Mouse (Mus musculus) CD4-positive helper T cell, adult 2 months (primary cell): ENCODE results near the gene Dnah7c.
"Not testable (repeated sequence)": the region's sequence is repeated elsewhere in the genome, so short reads cannot be mapped to it uniquely, and the experiment has no call there.

ENCODE experiments used
- DNase-seq: peaks from one replicate; pipeline ENCODE4 v3.0.0-alpha.2; 2012; ENCODE audit warnings: low read depth, missing footprints, low spot score

Gene Dnah7c

GRCm38 (mm10) chr1:46425137-46425925, at the start of gene Dnah7c:
Dnah7c (plus strand) TSS chr1:46425592.
- peak; percentile 16 for DNase-seq

DNA sequence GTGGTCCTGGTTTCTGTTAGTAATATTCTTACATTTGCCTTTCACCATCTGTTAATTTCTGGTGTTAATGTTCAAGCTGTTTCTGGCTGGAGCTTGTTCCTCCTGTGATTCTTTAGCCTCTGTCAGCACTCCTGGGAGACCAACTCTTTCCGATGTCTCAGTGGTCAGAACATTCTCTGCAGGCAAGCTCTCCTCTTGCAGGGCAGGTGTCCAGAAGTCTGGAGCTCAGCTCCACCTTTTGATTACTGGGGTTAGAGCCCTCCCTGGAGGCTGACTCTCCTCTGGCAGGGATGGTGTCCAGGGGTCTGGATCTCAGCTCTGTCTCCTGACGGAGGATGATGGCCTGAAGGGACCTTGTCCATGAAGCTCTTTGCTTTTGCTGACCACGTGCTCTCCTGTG, 44.8 kb upstream of the Dnah7c start:
- DNase-seq: not testable (repeated sequence)

- not testable (repeated sequence) for DNase-seq
Measured at GRCm38 (mm10) chr1:46394681-46395297, 30.6 kb upstream of the Dnah7c start.

- DNase-seq: no peak
Measured at GRCm38 (mm10) chr1:46408324-46409115, 16.9 kb upstream of the Dnah7c start.

- DNase-seq: not testable (repeated sequence)
Measured at GRCm38 (mm10) chr1:46414798-46415197, 10.6 kb upstream of the Dnah7c start.

- DNase-seq: not testable (repeated sequence)
Measured at GRCm38 (mm10) chr1:46416946-46417345, 8.4 kb upstream of the Dnah7c start.

GRCm38 (mm10) chr1:46418966-46419365, 6.4 kb upstream of the Dnah7c start:
- not testable (repeated sequence) for DNase-seq

DNA sequence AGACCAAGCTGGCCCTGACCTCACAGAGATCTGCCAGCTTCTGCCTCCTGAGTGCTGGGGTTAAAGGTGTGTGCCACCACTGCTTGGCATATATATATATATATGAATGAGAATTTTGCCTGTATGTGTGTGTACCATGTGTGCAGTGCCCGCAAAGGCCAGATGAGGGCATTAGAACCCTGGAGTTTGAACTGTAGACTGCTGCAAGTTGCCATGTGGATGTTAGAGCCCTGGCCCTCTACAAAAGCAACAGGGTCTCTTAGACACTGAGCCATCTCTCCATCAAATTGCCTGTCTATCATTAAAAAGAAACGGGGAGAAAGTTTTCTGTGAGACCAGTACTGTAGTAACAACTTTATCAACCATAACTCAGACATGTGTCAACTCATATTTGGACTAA, 3.0 kb downstream of the Dnah7c start:
- no peak for DNase-seq

GRCm38 (mm10) chr1:46514671-46515070, 89.3 kb downstream of the Dnah7c start:
- not testable (repeated sequence) for DNase-seq

GRCm38 (mm10) chr1:46521032-46521431, 95.6 kb downstream of the Dnah7c start:
- no peak for DNase-seq

GRCm38 (mm10) chr1:46526537-46526936, 101.1 kb downstream of the Dnah7c start:
- not testable (repeated sequence) for DNase-seq

- DNase-seq: no peak
Measured at GRCm38 (mm10) chr1:46544812-46545421, 119.5 kb downstream of the Dnah7c start.

DNA sequence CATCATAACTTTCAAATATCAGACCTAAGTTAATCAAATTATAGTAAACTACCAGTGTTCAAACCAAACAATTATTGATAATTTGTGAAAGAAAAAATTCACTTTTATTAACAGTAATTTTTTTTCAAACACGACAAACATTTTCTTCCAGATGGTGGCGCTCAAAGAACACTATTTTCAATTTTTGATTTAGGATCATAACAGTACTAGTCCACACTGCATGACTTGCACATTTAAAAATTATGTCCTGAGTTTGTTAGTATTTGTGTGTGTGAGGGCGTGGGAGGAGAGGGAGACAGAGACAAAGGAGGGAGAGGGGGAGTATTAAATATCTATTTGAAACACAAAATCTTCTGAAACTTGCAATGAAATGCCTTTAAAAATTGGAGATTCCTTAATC, 155.0 kb downstream of the Dnah7c start:
- DNase-seq: no peak

DNA sequence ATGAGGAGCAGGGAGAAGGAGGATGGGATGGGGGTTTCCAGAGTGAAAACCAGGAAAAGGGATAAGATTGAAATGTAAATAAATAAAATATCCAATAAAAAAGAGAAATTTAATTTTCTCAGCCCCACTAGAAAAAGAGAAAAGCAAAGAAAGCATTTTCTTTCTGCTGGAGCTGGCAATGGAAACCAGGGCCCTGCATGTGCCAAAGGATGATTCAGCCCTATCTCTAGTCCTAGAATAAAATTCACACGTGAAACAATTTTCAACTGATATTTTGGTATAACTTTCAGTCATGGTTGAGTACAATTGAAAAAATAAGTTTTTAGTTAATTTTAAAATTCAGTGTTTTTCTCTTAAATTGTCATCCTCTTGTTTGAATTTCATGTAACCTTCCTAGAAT, 168.4 kb downstream of the Dnah7c start:
- not testable (repeated sequence) for DNase-seq

GRCm38 (mm10) chr1:46596343-46596742, 171.0 kb downstream of the Dnah7c start:
- DNase-seq: not testable (repeated sequence)

DNA sequence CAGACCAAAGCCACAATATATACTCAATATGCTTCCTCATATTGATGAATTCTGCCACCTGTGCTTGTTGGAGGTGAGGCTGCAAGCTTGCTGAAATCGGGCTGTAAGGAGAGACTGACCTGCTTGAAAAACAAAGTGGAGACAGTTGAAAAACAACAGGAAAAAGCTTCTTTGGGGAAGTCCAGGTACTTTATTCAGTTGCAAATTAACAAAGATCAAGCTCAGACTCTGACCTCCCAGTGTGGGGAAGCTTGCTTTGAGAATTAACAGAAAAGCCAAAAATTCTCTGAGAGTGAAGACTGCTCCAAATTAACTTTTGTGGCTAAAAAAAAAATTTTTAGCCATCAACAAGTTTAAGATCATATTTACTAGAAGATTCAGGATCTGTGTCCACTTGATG, 194.9 kb downstream of the Dnah7c start:
- DNase-seq: no peak

- not testable (repeated sequence) for DNase-seq
Measured at GRCm38 (mm10) chr1:46625914-46626313, 200.5 kb downstream of the Dnah7c start.

- DNase-seq: not testable (repeated sequence)
Measured at GRCm38 (mm10) chr1:46649821-46650220, 224.4 kb downstream of the Dnah7c start.

- not testable (repeated sequence) for DNase-seq
Measured at GRCm38 (mm10) chr1:46652721-46653120, 227.3 kb downstream of the Dnah7c start.

- DNase-seq: not testable (repeated sequence)
Measured at GRCm38 (mm10) chr1:46724810-46725209, 299.4 kb downstream of the Dnah7c start.

DNA sequence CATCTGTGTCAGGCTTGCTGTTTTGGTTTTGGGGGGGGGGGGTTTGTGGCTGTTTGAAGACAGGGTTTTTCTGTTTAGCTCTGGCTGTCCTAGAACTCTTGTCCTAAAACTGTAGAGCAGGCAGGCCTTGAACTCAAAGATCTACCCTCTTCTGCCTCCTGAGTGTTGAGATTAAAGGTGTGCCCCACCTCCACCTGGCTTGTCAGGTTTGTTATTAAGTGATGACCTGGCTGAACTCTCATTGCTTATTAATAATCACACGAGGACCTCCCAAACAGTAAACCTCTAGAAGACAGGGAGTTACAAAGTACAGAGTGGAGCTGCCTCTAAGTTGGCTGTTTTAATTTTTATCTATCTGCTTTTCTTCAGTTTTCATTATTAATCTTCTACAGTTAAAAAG, 299.9 kb downstream of the Dnah7c start:
- DNase-seq: no peak

DNA sequence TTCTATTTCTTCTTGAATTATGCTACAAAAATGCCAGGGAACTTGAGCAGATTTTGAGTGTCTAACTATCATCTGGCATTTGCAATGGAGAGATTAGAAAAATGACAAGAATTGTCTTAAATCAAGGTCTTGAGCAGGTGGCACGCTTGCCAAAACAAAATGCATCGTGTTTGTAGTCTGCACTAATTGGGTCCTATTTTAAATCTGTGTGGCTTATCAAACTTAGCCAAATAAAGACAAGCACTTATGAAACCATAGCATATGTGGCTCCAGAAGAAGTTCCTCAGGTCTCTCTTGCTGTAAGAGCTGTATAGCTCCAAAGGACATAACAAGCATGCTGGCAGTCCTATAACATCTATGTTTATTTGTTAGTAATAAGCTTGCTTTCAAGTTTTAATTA, 300.3 kb downstream of the Dnah7c start:
- DNase-seq: not testable (repeated sequence)
